ENCODE assay signal across 20 mouse cellular contexts in the genomic region with DNA sequence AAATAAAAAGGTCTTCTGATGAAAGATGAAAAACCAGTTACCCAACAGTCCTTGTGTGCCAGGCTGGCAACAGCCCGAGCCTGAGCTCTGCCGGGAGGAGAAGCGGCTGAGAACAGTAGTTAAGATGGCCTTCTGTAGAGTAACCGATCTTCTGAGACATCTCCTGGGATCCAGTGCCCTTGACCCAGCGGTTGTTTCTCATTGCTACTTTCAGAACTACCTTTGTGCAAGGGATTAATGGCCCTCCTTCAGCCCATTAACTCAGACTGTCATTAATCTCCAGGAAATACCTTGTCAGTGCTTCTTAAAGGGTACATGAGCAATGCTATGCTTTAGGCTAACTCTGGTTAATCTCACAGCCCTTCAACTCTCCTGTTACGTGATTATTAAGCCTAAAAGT. TPM values are rescaled to one million over a fixed set of nuclear protein-coding genes. Genes with fewer than 3 reads are reported as not detected.
A peak's percentile ranks its signal among the peaks of the same experiment; 100 is the strongest.
DNase-seq lines count a peak whose midpoint lies in the region; ATAC-seq lines count a peak whose summit lies in the region.
"Had no signal": no experiment of that assay in that cellular context is flagged by ENCODE, and none has a peak within 500 bp of the region (broad histone marks: within the 10 kb centered on the region; RNA-seq: fewer than 3 reads in every experiment).

No protein-coding gene starts in this region.

- no peaks in the 10 kb centered on the region for H3K9me3 ChIP-seq in neural tube, embryonic 15.5 days (replicated peaks)
- H3K9me3 ChIP-seq in embryonic facial prominence, embryonic 10.5 days = no peaks in the 10 kb centered on the region
- H3K9me3 ChIP-seq: embryonic facial prominence, embryonic 13.5 days; forebrain, embryonic 10.5 days; G1E; limb, embryonic 15.5 days had no signal

- WGBS in neural tube, embryonic 15.5 days = 40% methylated on average over 6 of the region's 6 CpGs
- 49% methylated on average over 6 of the region's 6 CpGs for WGBS in embryonic facial prominence, embryonic 10.5 days

- H3K27ac ChIP-seq in neural tube, embryonic 15.5 days (replicated peaks) = no peak overlapping the region
- H3K27ac ChIP-seq in embryonic facial prominence, embryonic 10.5 days (replicated peaks) = no peak overlapping the region
- H3K27ac ChIP-seq: forebrain, embryonic 10.5 days; hindbrain, postnatal 0 days had no signal

- no peak for ATAC-seq in neural tube, embryonic 15.5 days (ENCODE audit: low FRiP score)
- ATAC-seq: CD4-positive, CD25-positive, alpha-beta regulatory T cell, adult 4 months; hindbrain, postnatal 0 days; midbrain, embryonic 16.5 days had no signal

- no peaks in the 10 kb centered on the region for H3K27me3 ChIP-seq in neural tube, embryonic 15.5 days (replicated peaks)
- no peaks in the 10 kb centered on the region; the same call in 1 of the 2 replicates for H3K27me3 ChIP-seq in embryonic facial prominence, embryonic 10.5 days (replicated peaks; ENCODE audit: low read depth, poor library complexity, severe bottlenecking)
- H3K27me3 ChIP-seq: embryonic facial prominence, embryonic 13.5 days; limb, embryonic 15.5 days had no signal

- H3K4me1 ChIP-seq in neural tube, embryonic 15.5 days = peaks cover 10% of the 10 kb centered on the region; the same call in 1 of the 2 replicates
- peaks cover 66% of the 10 kb centered on the region for H3K4me1 ChIP-seq in embryonic facial prominence, embryonic 10.5 days

- peak; percentile 66 to 89 for DNase-seq in adrenal gland, adult (ENCODE audit: inconsistent age in 2 of 2, low spot score in 1 of 2)
- no peak for DNase-seq in adrenal gland, postnatal 4 days (ENCODE audit: low spot score in 2 of 2)
- peak; percentile 43 for DNase-seq in neural tube, embryonic 10.5 days (ENCODE audit: extremely low spot score, low spot score)
- peak; percentile 49 for DNase-seq in embryonic facial prominence, embryonic 10.5 days (ENCODE audit: low spot score)
- DNase-seq in yolk sac, embryonic 10.5 days (ENCODE audit: low spot score) = peak; percentile 20
- DNase-seq in layer of hippocampus, postnatal 10 days (ENCODE audit: low spot score in 2 of 2) = no peak
- DNase-seq in spleen, adult 18-20 months = no peak
- DNase-seq: cerebellum, adult 9-11 months; gastrocnemius, postnatal 36 days; kidney, postnatal 4 days; lung, postnatal 10 days; thymus, postnatal 36 days had no signal

- no peak overlapping the region for H3K9ac ChIP-seq in neural tube, embryonic 15.5 days (replicated peaks)
- H3K9ac ChIP-seq: embryonic facial prominence, embryonic 13.5 days; limb, embryonic 15.5 days had no signal

- H3K4me3 ChIP-seq in neural tube, embryonic 15.5 days (replicated peaks) = no peak overlapping the region
- no peak overlapping the region for H3K4me3 ChIP-seq in embryonic facial prominence, embryonic 10.5 days
- H3K4me3 ChIP-seq: embryonic facial prominence, embryonic 13.5 days; forebrain, embryonic 10.5 days; limb, embryonic 15.5 days had no signal

- no peak overlapping the region for H3K4me2 ChIP-seq in neural tube, embryonic 15.5 days
- H3K4me2 ChIP-seq: limb, embryonic 15.5 days had no signal

- no peaks in the 10 kb centered on the region for H3K36me3 ChIP-seq in neural tube, embryonic 15.5 days
- no peaks in the 10 kb centered on the region for H3K36me3 ChIP-seq in embryonic facial prominence, embryonic 10.5 days (replicated peaks)
- H3K36me3 ChIP-seq: embryonic facial prominence, embryonic 13.5 days; forebrain, embryonic 10.5 days; limb, embryonic 15.5 days had no signal

RNA-seq across cellular contexts. Expression of gene Filip1l, which starts 13.2 kb away (rescaled TPM):
- 10 to 100 TPM; 22.6 to 23.5 TPM for total RNA-seq in adrenal gland, postnatal 4 days (2021)
- 3.3 and 7.8 TPM in 2 replicates for polyA plus RNA-seq in neural tube, embryonic 15.5 days (2015; fragmentation: Nextera tagmentation; extraction: Ambion mirVana)
- polyA plus RNA-seq in embryonic facial prominence, embryonic 10.5 days (2016; fragmentation: Nextera tagmentation; extraction: Ambion mirVana) = 11.5 and 12.7 TPM in 2 replicates
- 1 to 10 TPM; 4.4 to 5.5 TPM for total RNA-seq in layer of hippocampus, postnatal 10 days (2021)

Comparison
In these comparisons a context has a peak if more than half of its experiments do, and no peak if none do; other contexts are left out.
1. DNase-seq: peak in adrenal gland, adult (2 of 2), neural tube, embryonic 10.5 days (single experiment), embryonic facial prominence, embryonic 10.5 days (single experiment) and yolk sac, embryonic 10.5 days (single experiment); none in adrenal gland, postnatal 4 days (0 of 2), layer of hippocampus, postnatal 10 days (0 of 2) and spleen, adult 18-20 months (0 of 2).